Mouse (Mus musculus) leukemia stem cell, adult 10-12 weeks (primary cell): ENCODE measurements around the gene Abcb1b. TPM values are rescaled to one million over a fixed set of nuclear protein-coding genes. Genes with fewer than 3 reads are reported as not detected.

Experiments used
- polyA plus RNA-seq: library from polyadenylated mRNA; stranded (reverse); fragments of >175 nt; gene quantifications from 2 replicates; pipeline ENCODE4 v1.2.3, GENCODE M21; 2012; ENCODE audit warnings: low replicate concordance

Abcb1b gene
- 0.44 and 1.0 TPM in 2 replicates for polyA plus RNA-seq

GRCm38 (mm10) chr5:8797987-8798751, at the start of gene Abcb1b:
Abcb1b (plus strand) TSS chr5:8798147.

DNA sequence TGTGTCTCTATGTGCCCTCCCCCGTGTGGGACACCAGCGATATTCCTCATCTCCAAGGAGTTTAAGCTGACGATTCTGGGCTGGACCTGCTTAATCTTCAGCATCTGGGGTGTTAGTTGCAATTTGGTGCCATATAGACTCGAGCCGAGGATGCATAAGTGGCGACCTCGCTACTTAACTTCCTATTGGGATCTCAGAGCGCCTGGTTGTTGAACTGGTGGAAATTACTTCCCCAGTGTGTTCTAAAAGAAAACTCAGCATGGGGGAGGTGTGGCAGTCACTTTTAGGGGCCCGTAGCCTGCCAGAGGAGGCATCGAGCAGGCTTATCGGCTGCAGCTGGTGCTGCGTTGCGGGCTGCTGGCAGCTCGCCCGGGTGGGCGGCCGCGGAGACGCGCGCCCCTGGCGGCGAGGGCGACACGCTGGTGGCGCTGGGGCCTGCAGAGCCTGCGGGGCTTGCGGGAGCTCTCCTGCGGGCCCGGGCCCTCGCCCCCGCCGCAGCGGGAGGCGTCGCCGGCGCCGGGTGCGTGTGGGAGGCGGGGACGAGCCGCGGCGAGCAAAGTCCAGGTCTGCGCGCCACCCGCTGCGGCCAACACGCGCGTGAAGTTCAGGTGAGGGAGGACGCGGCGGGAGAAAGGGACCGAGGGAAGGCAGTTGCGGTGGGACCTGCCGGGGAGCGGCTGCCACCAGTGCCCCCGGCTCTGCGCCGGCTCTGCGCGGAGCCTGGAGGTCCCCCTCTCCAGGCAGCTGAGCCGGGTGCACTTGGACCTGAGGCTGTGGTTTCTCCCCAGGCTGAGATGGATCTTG, 95.6 kb downstream of the Abcb1b start, which contains the start of gene Abcb4:
Abcb4 (plus strand) TSS at position 418 of the 804 bp plus-strand sequence.

Other genes starting within 250 kb of the Abcb1b start
- gene Rundc3b, start 175.2 kb upstream of the Abcb1b start, polyA plus RNA-seq, result 0.11 and 0.21 TPM in 2 replicates
- gene Abcb1a, start 138.1 kb upstream of the Abcb1b start, polyA plus RNA-seq, result 0.33 TPM in 1 of 2 replicates, not detected in the other
- gene Abcb4, start 95.6 kb downstream of the Abcb1b start, polyA plus RNA-seq, result 23.3 and 76.1 TPM in 2 replicates
- gene Crot, start 199.2 kb downstream of the Abcb1b start, polyA plus RNA-seq, result 0.26 and 1.2 TPM in 2 replicates